Mouse (Mus musculus): Measurements from ENCODE around the gene Gm14393. TPM values are rescaled to one million over a fixed set of nuclear protein-coding genes. Genes with fewer than 3 reads are reported as not detected.

Gene Gm14393
- not detected in 2 replicates for polyA plus RNA-seq (2012; rRNA removed; ENCODE audit: low replicate concordance)

GRCm38 (mm10) chr2:175067681-175068261, at the start of gene Gm14393:
TSS of gene Gm14393 (minus strand) at chr2:175067781.

Other genes with a start within 250 kb of the Gm14393 start
- not detected in 2 replicates for gene Gm14444, start 57.5 kb downstream of the Gm14393 start, polyA plus RNA-seq (2012; rRNA removed; ENCODE audit: low replicate concordance)
- gene Gm14399, start 74.2 kb upstream of the Gm14393 start, polyA plus RNA-seq (2012; rRNA removed; ENCODE audit: low replicate concordance) = 0.30 and 1.6 TPM in 2 replicates
- 0.33 TPM in 1 of 2 replicates, not detected in the other for gene Gm14443, start 108.1 kb upstream of the Gm14393 start, polyA plus RNA-seq (2012; rRNA removed; ENCODE audit: low replicate concordance)
- gene Gm14391, start 139.1 kb upstream of the Gm14393 start, polyA plus RNA-seq (2012; rRNA removed; ENCODE audit: low replicate concordance) = 1.5 and 11.7 TPM in 2 replicates
- gene Gm14440, start 207.3 kb upstream of the Gm14393 start, polyA plus RNA-seq (2012; rRNA removed; ENCODE audit: low replicate concordance) = not detected in 2 replicates